Mouse (Mus musculus) left cerebral cortex, postnatal 36 days (tissue): ENCODE results near the gene Mavs. TPM values are rescaled to one million over a fixed set of nuclear protein-coding genes. Genes with fewer than 3 reads are reported as not detected.

Experiments used
- DNase-seq, 2 experiments: peaks; one replicate each; pipeline ENCODE4 v3.0.0; 2021 to 2022; ENCODE audit warnings: low spot score in 2 of 2, mixed read lengths in 1 of 2
- intact Hi-C: fragments of 180-260 bp; cut with DNase I; formaldehyde crosslinking; loops from one replicate; pipeline ENCODE4 v1.15.1; 2025
- total RNA-seq, 2 experiments: library from RNA; stranded (reverse); gene quantifications; 2 replicates each; pipeline ENCODE4 v1.2.3; 2021

Mavs gene
- total RNA-seq, result 1 to 10 TPM; 6.5 to 6.9 TPM

- peak; percentile 89 for DNase-seq
- intact Hi-C loops, result no loop called here
Measured at GRCm38 (mm10) chr2:131233307-131234126, at the start of gene Mavs. Mavs (plus strand) TSS chr2:131234063.

GRCm38 (mm10) chr2:131186343-131186742 is 47.5 kb upstream of the Mavs start:
- no peak for DNase-seq
- intact Hi-C loops, result no loop called here

GRCm38 (mm10) chr2:131186771-131187601 is 46.9 kb upstream of the Mavs start, which contains the start of the genes Cdc25b and Spef1:
Cdc25b (plus strand) TSS chr2:131186949.
Spef1 (minus strand) TSS chr2:131187282.
- DNase-seq, result peak; percentile 76 to 79
- intact Hi-C loops, result no loop called here

GRCm38 (mm10) chr2:131187602-131187922 is 46.3 kb upstream of the Mavs start:
- no peak for DNase-seq
- intact Hi-C loops, result no loop called here

- intact Hi-C loops, result no loop called here
Measured at GRCm38 (mm10) chr2:131188311-131188710, 45.6 kb upstream of the Mavs start.

GRCm38 (mm10) chr2:131189521-131190309 is 44.1 kb upstream of the Mavs start:
- no peak for DNase-seq
- intact Hi-C loops, result no loop called here

More at GRCm38 (mm10) chr2:131188311-131188710, 45.6 kb upstream of the Mavs start:
- DNase-seq, result no peak

- no peak for DNase-seq
- intact Hi-C loops, result no loop called here
Measured at GRCm38 (mm10) chr2:131190344-131191004, 43.4 kb upstream of the Mavs start.

- no peak for DNase-seq
- intact Hi-C loops, result no loop called here
Measured at GRCm38 (mm10) chr2:131191005-131191390, 42.9 kb upstream of the Mavs start.

GRCm38 (mm10) chr2:131196606-131197316 is 37.1 kb upstream of the Mavs start:
- DNase-seq, result no peak
- intact Hi-C loops, result no loop called here

- DNase-seq, result no peak
- intact Hi-C loops, result no loop called here
Measured at GRCm38 (mm10) chr2:131200710-131201109, 33.2 kb upstream of the Mavs start.

- intact Hi-C loops, result no loop called here
- no peak for DNase-seq
Measured at GRCm38 (mm10) chr2:131201262-131201661, 32.6 kb upstream of the Mavs start.

- no peak for DNase-seq
- intact Hi-C loops, result no loop called here
Measured at GRCm38 (mm10) chr2:131203816-131204409, 29.9 kb upstream of the Mavs start.

GRCm38 (mm10) chr2:131204410-131204981 is 29.4 kb upstream of the Mavs start:
- intact Hi-C loops, result no loop called here

GRCm38 (mm10) chr2:131205521-131206182 is 28.2 kb upstream of the Mavs start:
- intact Hi-C loops, result no loop called here
- DNase-seq, result no peak

More at GRCm38 (mm10) chr2:131204410-131204981, 29.4 kb upstream of the Mavs start:
- DNase-seq, result peak; percentile 82 to 87

GRCm38 (mm10) chr2:131206778-131207177 is 27.1 kb upstream of the Mavs start, which contains the start of gene Ap5s1:
Ap5s1 (plus strand) TSS chr2:131207078.
- no peak for DNase-seq
- intact Hi-C loops, result no loop called here

- intact Hi-C loops, result no loop called here
- no peak for DNase-seq
Measured at GRCm38 (mm10) chr2:131208356-131208755, 25.5 kb upstream of the Mavs start.

GRCm38 (mm10) chr2:131209125-131209795 is 24.6 kb upstream of the Mavs start:
- intact Hi-C loops, result no loop called here

More at GRCm38 (mm10) chr2:131209125-131209795, 24.6 kb upstream of the Mavs start:
- DNase-seq, result no peak
